Mouse (Mus musculus): ENCODE measurements around the gene Frmpd1. TPM values are rescaled to one million over a fixed set of nuclear protein-coding genes. Genes with fewer than 3 reads are reported as not detected.

Frmpd1 gene
- polyA plus RNA-seq, 1 experiment from 2014 or later = 1.00 TPM

Other genes starting within 250 kb of the Frmpd1 start
- 30.8 and 36.1 TPM in 2 replicates for gene Grhpr, start 203.5 kb upstream of the Frmpd1 start, polyA plus RNA-seq (2016; fragmentation: Nextera tagmentation; extraction: Ambion mirVana)
- gene Zbtb5, start 172.5 kb upstream of the Frmpd1 start, polyA plus RNA-seq (2016; fragmentation: Nextera tagmentation; extraction: Ambion mirVana) = 48.6 and 52.6 TPM in 2 replicates
- gene Polr1e, start 166.3 kb upstream of the Frmpd1 start, polyA plus RNA-seq (2016; fragmentation: Nextera tagmentation; extraction: Ambion mirVana) = 41.5 and 45.5 TPM in 2 replicates
- 16.1 and 18.0 TPM in 2 replicates for gene Fbxo10, start 100.3 kb upstream of the Frmpd1 start, polyA plus RNA-seq (2016; fragmentation: Nextera tagmentation; extraction: Ambion mirVana)
- gene Tomm5, start 76.8 kb upstream of the Frmpd1 start, polyA plus RNA-seq (2016; fragmentation: Nextera tagmentation; extraction: Ambion mirVana) = 163 and 164 TPM in 2 replicates
- gene Trmt10b, start 112.3 kb downstream of the Frmpd1 start, polyA plus RNA-seq (2016; fragmentation: Nextera tagmentation; extraction: Ambion mirVana) = 16.2 TPM in 2 replicates
- gene Dcaf10, start 157.2 kb downstream of the Frmpd1 start, polyA plus RNA-seq (2016; fragmentation: Nextera tagmentation; extraction: Ambion mirVana) = 12.1 and 14.5 TPM in 2 replicates
- gene Exosc3, start 157.9 kb downstream of the Frmpd1 start, polyA plus RNA-seq (2016; fragmentation: Nextera tagmentation; extraction: Ambion mirVana) = 86.9 and 92.0 TPM in 2 replicates
- 86.8 and 89.7 TPM in 2 replicates for gene Slc25a51, start 223.9 kb downstream of the Frmpd1 start, polyA plus RNA-seq (2016; fragmentation: Nextera tagmentation; extraction: Ambion mirVana)

Data from forebrain, embryonic 12.5 days (tissue).